Mouse (Mus musculus): ENCODE measurements at regions not wholly inside any gene's neighbourhood (a gene's known extent, or its start where the extent isn't known, plus 50 kb on each side); places are given as distances from the start of the nearest gene placed in this dataset.

DNA sequence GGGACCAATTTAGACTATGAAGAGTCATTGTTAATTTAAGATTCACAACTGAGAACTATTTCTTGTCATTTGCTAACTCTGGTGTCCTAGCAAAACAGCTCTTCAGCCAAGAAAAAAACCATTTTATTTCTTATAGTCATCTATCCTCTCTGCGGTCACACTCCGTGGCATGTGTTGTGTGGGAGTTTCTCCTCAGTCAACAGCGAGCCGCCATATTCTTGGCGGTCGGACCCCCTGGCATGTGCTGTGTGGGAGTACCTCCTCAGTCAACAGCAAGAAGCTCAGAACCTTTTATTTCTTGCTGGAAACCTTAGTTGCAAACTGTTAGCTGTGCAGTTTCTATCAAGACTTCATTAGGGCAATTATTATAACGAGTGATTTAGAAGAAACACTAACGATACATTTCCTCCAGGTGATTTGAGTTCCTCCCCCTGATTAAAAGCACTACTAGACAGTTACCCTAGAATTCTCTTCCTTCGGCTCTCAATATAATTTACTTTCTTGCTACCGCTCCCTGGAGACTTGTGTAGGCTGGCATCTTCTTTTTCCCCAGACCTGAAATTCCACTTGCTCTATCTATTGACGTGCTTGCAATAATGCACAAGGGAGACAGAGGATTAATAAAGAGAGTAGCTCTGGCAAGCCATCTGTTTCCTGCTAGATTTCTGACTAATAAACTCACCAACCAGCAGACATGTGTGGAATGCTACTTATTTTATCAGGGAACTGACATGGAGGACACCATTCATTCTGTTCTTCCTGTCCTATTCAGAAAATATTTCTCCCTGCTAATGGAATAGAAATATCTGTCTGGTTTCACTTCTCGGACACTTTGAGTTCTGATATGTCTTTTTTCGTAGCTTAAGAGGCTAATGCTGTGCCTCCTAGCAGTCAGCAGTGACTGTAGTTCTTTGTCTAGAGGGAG is 359.5 kb downstream of the Ice1 start:
- Histone ChIP-seq H3K27me3 (ENCODE audit: control insufficient read depth, insufficient read depth, low read length) (no peaks in the 10 kb centered on the region), H3K27ac (ENCODE audit: low read length) (peak overlapping the region; percentile 11; the same call in 1 of the 2 replicates), H3K9ac (ENCODE audit: low read length) (no peak overlapping the region), H3K9me3 (replicated peaks; ENCODE audit: control insufficient read depth, low read length) (no peaks in the 10 kb centered on the region), H3K4me3 (replicated peaks; ENCODE audit: low read length) (no peak overlapping the region), H3K4me2 (ENCODE audit: low read depth, low read length) (no peak overlapping the region), H3K36me3 (ENCODE audit: control insufficient read depth, insufficient read depth, low read length) (no peaks in the 10 kb centered on the region), H3K4me1 (ENCODE audit: control insufficient read depth, insufficient read depth, low read length) (peaks cover 7% of the 10 kb centered on the region; the same call in 1 of the 2 replicates)
- 68% methylated on average over 13 of the region's 13 CpGs for WGBS
- ATAC-seq (ENCODE audit: insufficient read depth, low FRiP score), result no peak

DNA sequence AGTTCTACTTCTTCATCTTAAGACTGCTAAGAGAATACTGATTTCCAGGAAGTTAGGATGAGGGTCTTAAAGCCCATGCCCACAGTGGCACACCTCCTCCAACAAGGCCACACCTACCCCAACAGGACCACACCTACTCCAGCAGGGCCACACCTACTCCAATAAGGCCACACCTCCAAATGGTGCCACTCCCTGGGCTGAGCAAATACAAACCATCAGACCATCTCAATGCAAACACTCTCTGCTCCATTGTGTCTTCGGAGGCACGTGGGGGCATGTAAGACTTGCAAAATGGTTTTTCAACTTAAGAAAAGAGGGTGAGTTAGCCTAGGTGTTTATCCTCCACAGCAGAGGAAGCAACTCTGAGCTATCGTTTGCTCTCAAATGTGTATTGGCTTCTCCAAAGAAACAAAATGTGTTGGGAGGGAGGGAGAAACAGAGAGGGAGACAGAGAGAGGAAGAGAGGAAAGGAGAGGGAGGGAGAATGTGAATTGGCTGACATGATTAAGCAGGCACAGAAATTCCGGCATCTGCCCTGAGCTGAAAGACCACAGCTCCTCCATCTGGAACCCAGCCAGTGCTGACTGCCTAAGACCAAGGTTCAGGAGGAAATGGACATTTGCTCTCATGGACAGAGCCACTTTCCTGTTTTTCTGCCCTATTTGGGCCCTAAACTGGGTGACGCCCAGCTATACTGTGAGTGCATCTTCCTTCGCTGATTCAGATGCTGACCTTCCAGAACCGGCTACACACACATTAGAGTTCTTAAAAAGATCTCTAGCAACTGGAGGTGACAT is 356.2 kb downstream of the Ice1 start:
- ATAC-seq (ENCODE audit: insufficient read depth, low FRiP score), result peak; percentile 71
- H3K9me3 ChIP-seq (replicated peaks; ENCODE audit: control insufficient read depth, low read length), result no peaks in the 10 kb centered on the region
- no peaks in the 10 kb centered on the region for H3K27me3 ChIP-seq (ENCODE audit: control insufficient read depth, insufficient read depth, low read length)
- H3K4me1 ChIP-seq (ENCODE audit: control insufficient read depth, insufficient read depth, low read length), result peaks cover 7% of the 10 kb centered on the region; the same call in 1 of the 2 replicates
- H3K4me3 ChIP-seq (replicated peaks; ENCODE audit: low read length), result no peak overlapping the region
- H3K9ac ChIP-seq (ENCODE audit: low read length), result no peak overlapping the region
- H3K4me2 ChIP-seq (ENCODE audit: low read depth, low read length), result no peak overlapping the region
- H3K36me3 ChIP-seq (ENCODE audit: control insufficient read depth, insufficient read depth, low read length), result no peaks in the 10 kb centered on the region
- H3K27ac ChIP-seq (ENCODE audit: low read length), result no peak overlapping the region
- WGBS, result 55% methylated on average over 7 of the region's 7 CpGs

DNA sequence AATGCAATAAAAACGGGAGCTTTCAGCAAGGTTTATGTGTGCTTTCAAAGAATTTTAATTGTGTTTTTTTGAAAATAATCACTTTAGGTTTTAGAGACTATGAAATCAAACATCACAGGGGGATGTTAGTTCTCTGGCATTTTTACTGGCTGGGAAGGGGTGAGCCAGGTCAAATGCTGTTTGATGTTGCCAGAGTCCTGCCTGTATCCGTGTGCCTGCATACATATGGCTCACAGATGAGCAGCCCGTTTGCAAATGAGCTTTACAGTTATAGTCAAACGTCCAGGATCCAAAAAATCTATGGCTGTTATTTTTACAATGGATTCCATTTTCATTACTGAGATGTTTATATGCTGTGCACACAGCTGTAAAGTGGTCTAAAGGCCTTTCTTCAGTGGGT is 354.7 kb downstream of the Ice1 start:
- WGBS, result 33% methylated on average over 4 of the region's 4 CpGs
- Histone ChIP-seq H3K4me3 (replicated peaks; ENCODE audit: low read length) (no peak overlapping the region), H3K4me1 (ENCODE audit: control insufficient read depth, insufficient read depth, low read length) (peaks cover 7% of the 10 kb centered on the region; the same call in 1 of the 2 replicates), H3K9ac (ENCODE audit: low read length) (no peak overlapping the region), H3K4me2 (ENCODE audit: low read depth, low read length) (no peak overlapping the region), H3K36me3 (ENCODE audit: control insufficient read depth, insufficient read depth, low read length) (no peaks in the 10 kb centered on the region), H3K27me3 (ENCODE audit: control insufficient read depth, insufficient read depth, low read length) (no peaks in the 10 kb centered on the region), H3K27ac (ENCODE audit: low read length) (no peak overlapping the region), H3K9me3 (replicated peaks; ENCODE audit: control insufficient read depth, low read length) (no peaks in the 10 kb centered on the region)
- ATAC-seq (ENCODE audit: insufficient read depth, low FRiP score), result no peak

DNA sequence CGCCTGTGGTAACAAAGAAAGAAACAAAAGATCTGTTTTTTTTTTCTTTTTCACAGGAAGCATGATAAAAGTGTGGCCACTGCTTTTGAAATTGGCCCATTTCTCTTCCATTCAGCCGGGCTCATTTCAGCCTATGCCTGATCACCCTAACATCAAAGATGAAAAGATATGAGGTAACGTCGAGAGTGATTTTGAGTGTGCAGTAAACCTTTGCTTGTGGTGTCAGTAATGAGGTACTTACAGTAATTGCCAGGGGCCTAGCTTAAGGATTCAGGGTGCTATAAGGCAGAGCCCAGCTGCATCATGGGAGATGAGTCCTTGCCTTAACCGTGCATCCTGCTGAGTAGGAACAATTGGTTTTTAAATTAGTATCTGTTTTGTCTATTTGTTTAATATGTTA is 354.2 kb downstream of the Ice1 start:
- 53% methylated on average over 5 of the region's 5 CpGs for WGBS
- no peak for ATAC-seq (ENCODE audit: insufficient read depth, low FRiP score)

DNA sequence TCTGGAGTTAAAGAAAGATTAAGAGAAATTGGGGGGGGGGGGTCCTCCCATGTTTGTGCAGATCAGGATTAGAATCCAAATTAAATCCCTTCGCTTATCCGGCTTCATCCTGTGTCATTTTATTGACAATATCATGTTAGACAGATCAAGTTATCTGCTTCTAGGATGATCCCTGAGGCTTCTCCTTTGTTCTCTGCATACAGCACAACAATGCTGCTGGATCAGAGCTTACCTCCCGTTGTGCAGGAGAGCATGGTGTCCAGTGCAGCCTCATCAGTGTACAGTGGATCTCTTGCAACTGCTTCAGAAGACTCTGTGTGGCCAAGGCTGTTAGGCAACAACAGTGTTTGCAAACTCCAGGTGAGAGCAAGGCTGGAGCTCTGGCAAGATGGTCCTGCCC is 344.7 kb downstream of the Ice1 start:
- no peaks in the 10 kb centered on the region for H3K36me3 ChIP-seq (ENCODE audit: control insufficient read depth, insufficient read depth, low read length)
- H3K27ac ChIP-seq (ENCODE audit: low read length), result no peak overlapping the region
- no peak overlapping the region for H3K4me2 ChIP-seq (ENCODE audit: low read depth, low read length)
- H3K9ac ChIP-seq (ENCODE audit: low read length), result no peak overlapping the region
- 77% methylated on average over 3 of the region's 3 CpGs for WGBS
- H3K27me3 ChIP-seq (ENCODE audit: control insufficient read depth, insufficient read depth, low read length), result no peaks in the 10 kb centered on the region
- ATAC-seq (ENCODE audit: insufficient read depth, low FRiP score), result no peak
- no peak overlapping the region for H3K4me3 ChIP-seq (replicated peaks; ENCODE audit: low read length)
- H3K9me3 ChIP-seq (replicated peaks; ENCODE audit: control insufficient read depth, low read length), result no peaks in the 10 kb centered on the region
- H3K4me1 ChIP-seq (ENCODE audit: control insufficient read depth, insufficient read depth, low read length), result no peaks in the 10 kb centered on the region

More for the DNA sequence above, 354.2 kb downstream of the Ice1 start:
- H3K27ac ChIP-seq (ENCODE audit: low read length), result no peak overlapping the region
- H3K4me1 ChIP-seq (ENCODE audit: control insufficient read depth, insufficient read depth, low read length), result peaks cover 7% of the 10 kb centered on the region; the same call in 1 of the 2 replicates
- H3K27me3 ChIP-seq (ENCODE audit: control insufficient read depth, insufficient read depth, low read length), result no peaks in the 10 kb centered on the region
- H3K36me3 ChIP-seq (ENCODE audit: control insufficient read depth, insufficient read depth, low read length), result no peaks in the 10 kb centered on the region
- H3K4me2 ChIP-seq (ENCODE audit: low read depth, low read length), result no peak overlapping the region
- H3K4me3 ChIP-seq (replicated peaks; ENCODE audit: low read length), result no peak overlapping the region
- H3K9me3 ChIP-seq (replicated peaks; ENCODE audit: control insufficient read depth, low read length), result no peaks in the 10 kb centered on the region
- H3K9ac ChIP-seq (ENCODE audit: low read length), result no peak overlapping the region

DNA sequence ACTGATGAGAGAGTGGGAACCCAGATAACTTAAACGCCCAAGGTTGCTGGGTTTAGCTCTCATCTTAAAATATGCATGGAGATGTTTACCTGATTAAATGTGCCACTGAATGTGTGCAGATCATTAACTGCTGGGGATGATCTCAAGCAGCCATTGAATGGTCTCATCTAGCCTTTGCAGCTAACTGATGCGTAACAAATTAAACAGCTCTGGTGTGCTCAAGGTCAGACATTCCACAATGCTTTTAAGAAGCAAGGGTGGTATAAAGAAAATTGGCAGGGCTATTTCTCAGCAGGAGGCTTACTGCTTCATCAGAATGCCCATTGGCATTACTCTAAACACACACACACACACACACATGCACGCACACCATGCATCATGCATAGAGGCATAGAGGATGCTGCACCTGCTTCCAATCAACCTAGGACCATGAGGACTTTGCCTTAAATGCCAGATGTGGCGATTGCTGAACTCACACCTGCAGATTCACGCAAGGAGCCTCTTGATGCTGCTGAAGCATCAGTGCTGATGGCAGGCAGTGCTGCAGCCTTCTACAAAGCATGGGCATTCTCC is 333.4 kb downstream of the Ice1 start:
- Histone ChIP-seq H3K9ac (ENCODE audit: low read length) (no peak overlapping the region), H3K36me3 (ENCODE audit: control insufficient read depth, insufficient read depth, low read length) (no peaks in the 10 kb centered on the region), H3K4me2 (ENCODE audit: low read depth, low read length) (no peak overlapping the region), H3K4me1 (ENCODE audit: control insufficient read depth, insufficient read depth, low read length) (no peaks in the 10 kb centered on the region), H3K9me3 (replicated peaks; ENCODE audit: control insufficient read depth, low read length) (no peaks in the 10 kb centered on the region), H3K4me3 (replicated peaks; ENCODE audit: low read length) (no peak overlapping the region), H3K27ac (ENCODE audit: low read length) (no peak overlapping the region), H3K27me3 (ENCODE audit: control insufficient read depth, insufficient read depth, low read length) (no peaks in the 10 kb centered on the region)
- WGBS, result 72% methylated on average over 5 of the region's 5 CpGs
- no peak for ATAC-seq (ENCODE audit: insufficient read depth, low FRiP score)

DNA sequence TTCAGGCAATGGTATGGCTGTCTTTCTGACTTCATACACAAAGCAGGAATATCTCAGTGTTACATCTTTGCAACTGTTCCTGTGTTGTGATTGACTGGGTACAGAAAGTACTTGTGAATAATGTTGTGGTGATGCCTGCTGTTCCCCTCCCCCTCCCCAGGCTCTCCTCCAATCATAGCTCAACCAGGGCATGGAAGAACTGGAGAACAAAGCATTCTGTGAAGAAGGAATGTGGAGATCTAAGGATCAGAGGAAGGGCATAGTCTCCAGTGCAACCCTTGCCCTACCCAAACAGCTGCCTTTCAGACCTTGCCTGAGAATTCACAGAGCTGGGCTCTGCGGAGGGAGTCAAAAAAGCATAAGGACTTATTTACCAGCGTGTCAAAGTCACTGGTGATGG is 326.9 kb downstream of the Ice1 start:
- Histone ChIP-seq H3K4me1 (ENCODE audit: control insufficient read depth, insufficient read depth, low read length) (no peaks in the 10 kb centered on the region), H3K36me3 (ENCODE audit: control insufficient read depth, insufficient read depth, low read length) (no peaks in the 10 kb centered on the region), H3K9me3 (replicated peaks; ENCODE audit: control insufficient read depth, low read length) (no peaks in the 10 kb centered on the region), H3K9ac (ENCODE audit: low read length) (no peak overlapping the region), H3K4me3 (replicated peaks; ENCODE audit: low read length) (no peak overlapping the region), H3K4me2 (ENCODE audit: low read depth, low read length) (no peak overlapping the region), H3K27ac (ENCODE audit: low read length) (no peak overlapping the region), H3K27me3 (ENCODE audit: control insufficient read depth, insufficient read depth, low read length) (no peaks in the 10 kb centered on the region)
- 37% methylated on average over 2 of the region's 2 CpGs for WGBS
- no peak for ATAC-seq (ENCODE audit: insufficient read depth, low FRiP score)

DNA sequence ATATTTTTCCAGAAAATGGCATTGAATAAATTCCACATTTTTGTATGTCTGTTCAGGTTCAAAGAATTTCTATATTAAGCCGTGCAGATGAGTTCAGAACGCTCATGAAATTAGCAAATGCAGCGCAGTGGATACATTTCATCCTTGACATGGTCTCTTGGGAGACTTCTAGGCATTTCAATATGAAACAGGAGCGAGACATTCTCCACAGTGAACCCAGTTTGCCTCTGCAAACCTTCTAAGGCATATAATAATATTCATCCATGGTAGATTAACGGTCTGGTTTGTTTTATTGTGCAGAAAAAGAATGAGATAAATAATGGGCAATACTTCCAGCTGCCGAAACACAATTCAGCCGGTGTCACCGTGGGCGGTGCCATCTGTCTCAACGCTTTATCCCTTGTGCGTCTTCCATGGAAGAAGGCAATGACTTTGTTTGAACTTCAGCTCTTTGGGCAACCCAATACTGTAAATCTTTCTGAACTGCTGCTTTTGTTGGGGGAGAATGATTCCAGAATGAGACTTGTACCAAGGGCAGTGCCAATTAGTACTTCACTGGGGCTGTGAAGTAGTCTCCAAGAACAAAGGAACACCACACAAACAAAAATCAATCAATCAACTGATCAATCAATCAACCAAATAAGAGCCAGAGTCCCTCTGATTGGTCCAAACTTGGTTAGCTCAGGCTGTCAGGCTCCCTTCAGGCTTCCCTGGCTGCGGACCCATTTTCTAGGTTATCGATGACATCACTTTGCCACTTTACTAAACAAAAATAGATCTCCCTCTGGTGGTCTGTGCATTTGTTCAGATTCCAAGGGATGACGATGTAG is 326.0 kb downstream of the Ice1 start:
- Histone ChIP-seq H3K27me3 (ENCODE audit: control insufficient read depth, insufficient read depth, low read length) (no peaks in the 10 kb centered on the region), H3K4me1 (ENCODE audit: control insufficient read depth, insufficient read depth, low read length) (no peaks in the 10 kb centered on the region), H3K9ac (ENCODE audit: low read length) (no peak overlapping the region), H3K36me3 (ENCODE audit: control insufficient read depth, insufficient read depth, low read length) (no peaks in the 10 kb centered on the region), H3K27ac (ENCODE audit: low read length) (no peak overlapping the region), H3K4me3 (replicated peaks; ENCODE audit: low read length) (no peak overlapping the region), H3K4me2 (ENCODE audit: low read depth, low read length) (no peak overlapping the region), H3K9me3 (replicated peaks; ENCODE audit: control insufficient read depth, low read length) (no peaks in the 10 kb centered on the region)
- ATAC-seq (ENCODE audit: insufficient read depth, low FRiP score), result no peak
- 78% methylated on average over 14 of the region's 14 CpGs for WGBS
